Mouse (Mus musculus): ENCODE data around the gene Prelp.

GRCm38 (mm10) chr1:133900825-133901224 is 20.4 kb downstream of the Prelp start:
- no peak for TF ChIP-seq CTCF (IDR thresholded peaks at IDR 0.05)
- TF ChIP-seq EP300 (IDR thresholded peaks at IDR 0.05; ENCODE audit: insufficient read depth, low read depth, low read length): no peak
- TF ChIP-seq POLR2A (IDR thresholded peaks at IDR 0.05; ENCODE audit: insufficient read depth, low read depth, low read length): no peak
